Mouse (Mus musculus) thymus, adult 2 months (tissue): ENCODE results near the gene Nt5dc3.

Experiments used
- CTCF ChIP-seq: fragments of 200-500 bp; IDR thresholded peaks from 2 replicates; pipeline ENCODE4 v1.5.1; 2012; ENCODE audit warnings: mild to moderate bottlenecking, control low read depth, low read length, moderate library complexity, borderline replicate concordance; ENCODE audit not compliant: control insufficient read depth, poor library complexity, insufficient read depth; ENCODE audit errors: extremely low read depth
- POLR2A ChIP-seq: fragments of 200-500 bp; IDR thresholded peaks from 2 replicates; pipeline ENCODE4 v1.6.1; 2012; ENCODE audit warnings: mild to moderate bottlenecking, low read length, control low read depth, moderate library complexity; ENCODE audit not compliant: control insufficient read depth, poor library complexity, insufficient read depth; ENCODE audit errors: extremely low read depth

DNA sequence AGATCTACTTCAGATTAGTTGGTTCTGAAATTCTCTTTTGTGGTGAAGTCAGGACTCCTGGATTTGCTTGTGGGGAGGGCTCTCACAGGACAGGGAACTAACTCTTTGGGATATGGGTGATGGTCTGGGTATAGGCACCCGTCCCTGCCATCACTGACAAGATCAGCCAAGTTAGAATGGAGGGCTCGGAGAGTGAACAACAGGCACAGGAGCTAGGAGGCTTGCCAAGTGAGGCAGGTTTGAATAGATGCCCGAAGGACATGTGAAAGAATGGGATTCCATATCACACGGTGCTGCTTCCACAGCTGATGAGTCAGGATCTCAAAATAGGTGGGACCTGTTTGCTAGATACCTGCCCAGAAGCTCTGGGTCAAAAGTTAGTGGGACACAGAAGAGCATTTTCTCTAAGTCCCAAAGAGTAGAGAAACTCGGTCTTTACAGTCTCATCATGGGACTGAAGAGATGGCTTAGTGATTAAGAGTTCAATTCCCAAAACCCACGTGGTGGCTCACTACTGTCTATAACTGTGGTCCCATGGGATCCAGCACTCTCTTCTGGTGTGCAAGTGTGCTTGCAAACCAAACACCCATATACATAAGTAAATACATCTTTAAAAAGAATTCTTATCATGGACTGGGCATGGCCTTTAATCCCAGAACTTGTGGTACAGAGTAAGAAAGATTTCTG is 22.8 kb upstream of the Nt5dc3 start:
- TF ChIP-seq POLR2A = no peak
- TF ChIP-seq CTCF = no peak
